Mouse (Mus musculus) thymus, postnatal 14 days (tissue): ENCODE data around the gene Epb41l4b.

Experiments used
- DNase-seq: peaks from one replicate; pipeline ENCODE4 v3.0.0; 2021

Epb41l4b gene

GRCm38 (mm10) chr4:57143026-57143937, at the start of gene Epb41l4b:
Gene Epb41l4b, minus strand, starts transcription at chr4:57143437.
- DNase-seq = peak; percentile 92

- no peak for DNase-seq
Measured at GRCm38 (mm10) chr4:57191543-57192283, 48.5 kb upstream of the Epb41l4b start.

DNA sequence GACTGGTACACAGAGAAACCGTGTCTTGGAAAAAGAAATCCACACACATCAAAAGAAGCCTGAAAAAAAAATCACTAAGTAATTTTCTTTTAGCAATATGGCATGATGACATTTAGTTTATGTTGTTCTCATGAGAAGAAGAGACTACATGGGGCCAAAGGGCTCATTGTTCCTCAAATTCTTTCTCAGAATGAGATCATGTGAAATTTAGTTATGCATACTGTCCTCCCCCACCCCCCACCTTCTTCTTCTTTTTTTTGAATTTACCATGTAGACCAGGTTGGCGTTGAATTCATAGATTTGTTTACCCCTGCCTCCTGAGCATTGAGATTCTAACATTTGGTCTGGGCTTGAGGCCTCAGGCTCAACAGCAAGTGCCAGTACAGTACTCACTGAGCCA, 46.6 kb upstream of the Epb41l4b start:
- no peak for DNase-seq

DNA sequence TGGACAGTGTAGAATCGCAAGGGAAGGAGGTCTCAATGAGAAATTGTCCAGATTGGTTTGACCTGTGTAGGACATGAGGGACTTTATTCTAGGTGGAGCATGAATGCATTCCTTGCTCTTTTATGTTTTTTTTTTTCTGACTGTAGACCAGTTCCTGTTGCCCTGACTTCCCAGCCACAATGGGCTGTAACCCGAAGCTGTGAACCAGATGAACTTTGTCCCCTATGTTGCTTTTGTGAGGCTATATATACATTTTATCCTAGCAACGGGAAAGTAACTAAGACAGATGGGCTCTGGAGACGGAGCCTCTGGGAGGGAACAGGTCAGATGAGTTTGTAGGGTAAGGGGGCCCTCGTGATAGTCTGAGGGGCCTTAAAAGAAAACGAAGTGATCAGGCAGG, 42.8 kb upstream of the Epb41l4b start:
- no peak for DNase-seq

DNA sequence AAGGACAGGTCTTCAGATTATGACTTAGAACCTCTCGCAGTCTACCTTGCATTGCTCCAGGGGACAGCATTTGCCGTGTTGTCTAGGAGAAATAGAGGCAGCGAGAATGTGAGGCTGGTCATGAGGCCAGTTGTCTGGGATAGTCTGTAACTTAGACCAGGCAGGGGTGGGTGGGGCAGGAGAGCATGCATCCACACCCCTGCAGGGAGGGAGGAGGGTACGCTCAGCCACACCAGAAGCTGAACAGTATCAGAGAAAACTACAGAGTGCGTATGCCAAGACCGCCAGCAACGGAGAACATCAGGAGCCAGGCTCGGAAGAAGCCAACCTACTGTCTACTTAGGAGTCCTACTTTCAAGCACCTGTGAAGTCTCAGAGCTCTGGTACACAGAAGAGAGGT, 42.2 kb upstream of the Epb41l4b start:
- DNase-seq = no peak

- no peak for DNase-seq
Measured at GRCm38 (mm10) chr4:57183493-57183892, 40.3 kb upstream of the Epb41l4b start.

DNA sequence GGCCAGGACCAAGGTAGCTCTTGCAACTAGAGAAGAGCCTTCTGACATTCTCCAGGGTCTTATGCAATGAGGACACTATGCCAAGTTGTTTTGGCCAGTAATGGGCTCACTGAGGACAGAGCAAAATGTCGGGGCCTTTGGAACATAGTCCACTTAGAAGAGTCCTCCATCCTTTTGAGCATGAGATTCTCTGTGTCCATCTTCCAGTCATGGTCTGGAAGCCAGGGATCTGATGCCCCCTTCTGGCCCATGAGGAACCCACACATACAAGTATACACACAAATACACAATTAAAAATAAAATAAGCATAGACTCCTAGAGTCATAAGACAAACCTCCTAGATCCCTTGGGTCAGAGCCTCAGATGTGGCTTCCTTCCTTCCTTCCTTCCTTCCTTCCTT, 38.3 kb upstream of the Epb41l4b start:
- DNase-seq = no peak

DNA sequence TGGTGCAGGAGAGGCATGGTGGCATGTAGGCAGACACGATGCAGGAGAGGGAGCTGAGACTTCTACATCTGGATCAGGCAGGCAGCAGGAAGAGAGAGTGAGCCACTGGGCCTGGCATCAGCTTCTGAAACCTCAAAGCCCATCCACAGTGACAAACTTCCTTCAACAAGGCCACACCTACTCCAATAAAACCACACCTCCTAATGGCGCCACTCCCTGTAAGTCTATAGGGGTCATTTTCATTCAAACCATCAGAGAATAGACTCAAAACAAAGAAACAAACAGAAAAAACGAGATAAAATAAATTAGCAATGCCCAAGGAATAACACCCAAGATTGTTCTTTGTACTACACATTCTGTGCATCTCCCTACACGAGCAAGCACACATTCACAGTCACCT, 35.6 kb upstream of the Epb41l4b start:
- no peak for DNase-seq

- no peak for DNase-seq
Measured at GRCm38 (mm10) chr4:57175329-57175728, 32.1 kb upstream of the Epb41l4b start.

- no peak for DNase-seq
Measured at GRCm38 (mm10) chr4:57172861-57173260, 29.6 kb upstream of the Epb41l4b start.

DNA sequence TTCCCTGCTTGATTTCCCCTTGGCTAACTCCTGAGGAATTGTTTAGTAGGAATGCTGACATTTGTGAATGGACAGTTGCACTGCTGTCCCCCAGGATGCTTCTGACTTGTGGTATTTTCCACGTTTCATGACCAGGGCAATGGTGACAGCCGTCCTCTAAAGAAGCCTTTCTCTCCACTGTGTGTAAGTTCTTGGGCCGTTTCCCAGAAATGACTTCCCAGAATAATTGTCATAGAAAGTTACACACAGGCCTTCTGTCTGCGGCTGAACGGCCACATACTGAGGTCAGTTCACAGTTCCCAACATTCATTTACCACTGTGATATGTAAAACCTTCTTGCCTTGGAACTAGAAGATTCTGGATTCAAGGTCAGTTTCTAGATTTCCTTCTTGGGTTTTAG, 28.6 kb upstream of the Epb41l4b start:
- DNase-seq = no peak

DNA sequence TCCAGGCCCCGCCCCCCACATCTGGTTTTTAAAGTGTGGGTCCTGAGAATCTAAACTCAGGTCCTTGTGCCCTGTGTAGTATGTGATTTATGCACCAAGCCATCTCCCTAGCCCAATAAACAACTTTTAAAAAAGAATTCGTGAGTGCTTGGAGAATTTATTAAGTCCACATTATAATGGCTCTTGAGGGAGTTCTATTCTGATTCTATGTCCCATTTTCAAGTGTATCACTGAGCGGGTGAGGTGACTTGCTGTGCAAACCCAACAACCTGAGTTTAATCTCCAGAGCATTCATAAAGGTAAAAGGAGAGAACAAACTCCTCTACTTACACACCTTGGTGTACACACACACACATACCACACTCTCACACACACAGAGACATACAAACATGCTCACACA, 25.4 kb upstream of the Epb41l4b start:
- no peak for DNase-seq

GRCm38 (mm10) chr4:57168277-57168676, 25.0 kb upstream of the Epb41l4b start:
- no peak for DNase-seq

DNA sequence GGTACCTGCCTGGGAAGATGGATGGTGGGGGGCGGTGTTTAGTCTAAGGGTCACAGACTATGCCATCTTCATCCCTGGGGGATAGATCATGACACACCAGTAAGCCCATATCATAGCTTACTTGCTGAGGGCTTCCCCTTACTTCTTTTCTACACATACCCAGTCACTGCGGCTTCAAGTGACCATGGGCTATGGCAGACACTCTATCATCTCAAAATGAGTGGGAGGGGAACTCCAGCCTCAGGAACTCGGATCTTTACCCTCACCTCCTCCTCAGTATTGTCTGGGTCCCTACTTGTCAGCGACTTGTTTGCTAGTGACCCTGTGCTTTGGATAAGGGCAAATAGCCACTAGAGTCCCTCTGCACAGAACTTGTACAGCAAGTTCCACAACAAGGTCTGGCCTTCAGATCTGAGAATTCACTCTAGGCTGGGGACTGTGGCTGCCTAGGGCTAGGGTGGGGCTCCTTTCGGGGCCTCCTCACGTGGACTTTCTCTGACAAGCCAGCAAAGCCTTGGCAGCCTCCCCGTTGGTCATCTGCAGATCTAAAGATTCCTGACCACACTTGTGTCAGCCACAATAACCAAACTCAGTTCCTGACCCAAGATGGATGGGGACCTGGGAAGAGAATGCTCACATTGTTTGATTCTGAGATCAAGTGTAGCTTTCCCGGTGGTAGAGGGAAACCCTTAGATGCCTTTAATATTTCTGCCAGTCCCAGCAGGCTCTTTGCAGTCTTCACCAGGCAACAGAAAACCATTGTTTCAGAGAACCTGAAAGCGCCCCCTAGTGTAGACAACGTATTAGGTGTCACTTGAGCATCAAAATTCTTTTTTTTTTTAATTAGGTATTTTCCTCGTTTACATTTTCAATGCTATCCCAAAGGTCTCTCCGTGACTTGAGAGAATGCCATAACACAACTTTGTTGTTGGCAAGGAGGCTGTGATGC, 24.0 kb upstream of the Epb41l4b start:
- no peak for DNase-seq

GRCm38 (mm10) chr4:57165654-57166053, 22.4 kb upstream of the Epb41l4b start:
- DNase-seq = no peak

DNA sequence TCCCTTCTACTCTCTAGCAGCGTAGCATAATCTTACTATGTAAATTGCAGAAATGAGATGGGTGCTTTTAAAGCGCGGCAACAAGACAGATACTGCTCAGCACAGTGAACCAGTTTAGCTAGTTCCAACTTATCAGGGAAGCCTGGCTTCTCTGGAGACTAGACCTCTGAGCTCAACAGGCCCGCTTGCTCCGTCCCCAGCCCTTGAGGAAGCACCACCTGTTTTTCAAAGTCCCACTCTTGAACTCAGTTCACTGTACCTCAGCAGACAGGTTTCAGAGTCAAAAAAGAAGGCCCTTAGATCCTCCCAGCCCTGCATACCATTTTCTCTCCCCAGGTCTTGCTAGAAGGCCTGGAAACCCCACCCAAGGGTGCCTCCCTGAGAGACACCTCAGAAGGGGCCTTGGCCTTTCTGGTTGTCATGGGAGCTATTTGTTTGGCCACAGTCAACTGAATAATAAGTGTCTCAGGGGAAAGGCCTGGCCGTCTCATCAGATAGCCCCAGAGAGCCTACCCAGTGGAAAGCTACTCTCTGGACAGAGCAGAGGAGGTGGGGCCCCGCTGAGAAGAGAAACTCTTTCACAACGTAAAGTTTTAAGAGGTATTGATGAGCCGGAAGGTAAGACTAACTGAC, 21.5 kb upstream of the Epb41l4b start:
- DNase-seq = no peak

DNA sequence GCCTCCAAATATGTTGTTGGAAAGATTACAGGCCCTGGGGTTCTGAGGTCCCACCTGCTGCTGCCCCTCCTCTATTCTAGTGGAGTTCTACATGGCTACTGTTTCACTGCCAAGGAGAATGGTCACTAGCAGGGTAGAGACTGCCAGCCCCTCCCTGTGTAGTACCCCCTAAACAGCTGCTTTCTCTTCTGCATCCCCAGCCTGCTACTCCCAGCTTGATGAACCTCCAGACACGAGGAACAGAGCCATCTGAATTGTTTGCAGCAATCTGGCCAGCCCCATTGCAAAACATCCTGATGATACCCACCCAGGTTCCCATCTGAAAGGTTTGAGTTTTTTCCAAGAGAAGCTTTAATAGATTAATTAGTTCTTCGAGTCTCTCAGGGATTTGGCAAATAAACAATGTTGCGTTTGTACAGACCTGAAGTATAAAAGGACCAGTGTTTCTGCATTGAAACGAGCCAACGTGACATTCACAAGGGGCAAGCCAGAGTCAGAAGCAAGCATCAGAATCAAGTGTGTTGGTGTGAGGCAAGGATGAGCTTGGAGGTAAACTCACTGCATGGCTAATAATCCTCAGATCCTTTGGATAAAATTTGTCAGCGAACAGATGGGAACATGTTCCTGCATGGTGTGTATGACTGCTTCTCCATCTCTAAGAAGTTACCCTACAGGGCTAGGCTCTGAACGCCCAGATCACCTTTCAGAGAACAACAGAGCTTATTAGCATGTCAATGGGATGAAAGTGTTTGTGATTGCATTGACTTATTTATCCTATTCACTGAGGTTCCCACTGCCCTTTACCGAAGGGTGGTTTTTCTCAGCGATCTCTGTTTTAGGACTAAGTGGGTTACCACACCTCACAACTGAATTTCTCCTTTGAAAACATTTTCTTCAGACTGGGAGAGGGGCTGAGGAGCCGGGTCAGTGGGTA, 19.8 kb upstream of the Epb41l4b start:
- DNase-seq = no peak

DNA sequence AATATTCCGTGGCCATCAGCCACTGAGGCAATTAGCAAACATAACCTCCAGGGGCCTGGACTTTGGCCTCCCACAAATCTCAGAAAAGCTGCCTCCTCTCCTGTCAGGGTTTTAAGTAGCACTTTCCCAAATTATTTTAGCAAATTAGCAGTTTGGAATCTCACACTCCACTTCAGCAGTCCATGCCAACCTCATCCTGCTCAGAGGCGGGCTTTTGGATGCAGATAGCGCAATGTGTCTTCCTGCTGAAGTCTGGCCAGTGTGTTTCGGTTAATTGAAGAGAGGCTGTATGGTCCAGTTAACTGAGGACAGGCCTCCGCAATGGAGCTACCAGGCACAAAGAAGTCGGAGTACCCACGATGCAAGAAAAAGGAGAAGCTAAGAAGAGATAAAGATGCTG, 17.3 kb upstream of the Epb41l4b start:
- no peak for DNase-seq

DNA sequence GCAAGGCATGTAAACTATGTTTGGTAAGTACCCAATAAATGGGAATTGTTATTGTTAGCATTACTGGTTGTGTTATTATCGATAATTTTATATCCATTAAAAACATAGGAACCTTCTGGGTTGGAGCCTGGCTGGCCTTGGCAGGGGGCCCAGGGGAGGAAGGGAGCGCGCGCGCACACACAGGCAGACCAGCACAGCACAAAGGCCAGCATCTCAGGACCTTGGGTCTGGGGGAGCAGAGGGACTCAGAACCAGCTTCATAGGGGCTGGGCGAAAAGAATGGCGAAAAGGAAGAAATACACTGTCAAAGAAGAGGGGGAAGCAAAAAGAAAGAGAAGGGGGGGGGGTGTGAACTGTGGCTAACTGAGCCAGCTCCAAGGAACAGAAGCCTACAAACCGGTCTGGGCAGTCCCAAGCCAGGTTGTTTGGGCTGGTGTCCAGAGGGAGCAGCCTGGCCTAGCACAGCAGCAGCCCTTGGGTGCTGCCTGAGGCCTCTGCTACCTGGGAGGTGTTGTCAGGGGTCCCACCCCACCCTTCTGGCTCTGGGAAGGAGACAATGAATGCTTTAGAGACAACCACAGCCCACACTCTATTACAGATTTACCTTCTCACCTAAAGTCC, 13.4 kb upstream of the Epb41l4b start:
- DNase-seq = no peak

GRCm38 (mm10) chr4:57153838-57154237, 10.6 kb upstream of the Epb41l4b start:
- DNase-seq = no peak
